Mouse (Mus musculus): ENCODE results near the gene Rbl1. TPM values are rescaled to one million over a fixed set of nuclear protein-coding genes. Genes with fewer than 3 reads are reported as not detected.
"Not testable (repeated sequence)": the region's sequence is repeated elsewhere in the genome, so short reads cannot be mapped to it uniquely, and the experiment has no call there.

The Rbl1 gene
- polyA plus RNA-seq (2015; fragmentation: Nextera tagmentation; extraction: Ambion mirVana) = 9.1 and 10.2 TPM in 2 replicates

- ATAC-seq (ENCODE audit: low FRiP score, low TSS enrichment) (peak; percentile 88), DNase-seq (ENCODE audit: low spot score) (peak; percentile 91)
- Histone ChIP-seq H3K4me2 (replicated peaks; ENCODE audit: low read depth) (peak within 1 kb of the TSS; percentile 84), H3K4me3 (ENCODE audit: low read depth, low read length) (peak within 1 kb of the TSS; percentile 83), H3K9me3 (ENCODE audit: control insufficient read depth, low read length) (no peaks in the 10 kb centered on the region), H3K27ac (replicated peaks) (peak within 1 kb of the TSS; percentile 93), H3K9ac (ENCODE audit: low read length) (peak within 1 kb of the TSS; percentile 89), H3K4me1 (replicated peaks; ENCODE audit: control insufficient read depth, insufficient read depth) (no peaks in the 10 kb centered on the region), H3K36me3 (ENCODE audit: control insufficient read depth, insufficient read depth, low read length) (no peaks in the 10 kb centered on the region), H3K27me3 (ENCODE audit: control insufficient read depth, insufficient read depth, low read length) (no peaks in the 10 kb centered on the region)
- under 1% methylated on average over 70 of the region's 73 CpGs for WGBS
- no peak for TF ChIP-seq EP300 (optimal IDR thresholded peaks at IDR 0.05)
- TF ChIP-seq CTCF (IDR thresholded peaks at IDR 0.05; ENCODE audit: low read depth) = peak; percentile 50
These were observed at the start of gene Rbl1 for GRCm38 (mm10) chr2:157204366-157205218. Gene Rbl1 (minus strand): TSS chr2:157204534.

GRCm38 (mm10) chr2:157248111-157248510 lies 43.8 kb upstream of the Rbl1 start:
- Histone ChIP-seq H3K4me3 (ENCODE audit: low read depth, low read length) (no peak overlapping the region), H3K9ac (ENCODE audit: low read length) (no peak overlapping the region), H3K36me3 (ENCODE audit: control insufficient read depth, insufficient read depth, low read length) (no peaks in the 10 kb centered on the region), H3K27ac (replicated peaks) (no peak overlapping the region), H3K4me1 (replicated peaks; ENCODE audit: control insufficient read depth, insufficient read depth) (no peaks in the 10 kb centered on the region), H3K9me3 (ENCODE audit: control insufficient read depth, low read length) (no peaks in the 10 kb centered on the region), H3K4me2 (replicated peaks; ENCODE audit: low read depth) (no peak overlapping the region), H3K27me3 (ENCODE audit: control insufficient read depth, insufficient read depth, low read length) (no peaks in the 10 kb centered on the region)
- DNase-seq (ENCODE audit: low spot score) = no peak
- no peak for ATAC-seq (ENCODE audit: low FRiP score, low TSS enrichment)
- no peak for TF ChIP-seq EP300 (optimal IDR thresholded peaks at IDR 0.05)
- TF ChIP-seq CTCF (IDR thresholded peaks at IDR 0.05; ENCODE audit: low read depth) = no peak

GRCm38 (mm10) chr2:157245603-157246002 lies 41.3 kb upstream of the Rbl1 start:
- Histone ChIP-seq H3K27me3 (ENCODE audit: control insufficient read depth, insufficient read depth, low read length) (no peaks in the 10 kb centered on the region), H3K9ac (ENCODE audit: low read length) (no peak overlapping the region), H3K27ac (replicated peaks) (no peak overlapping the region), H3K4me1 (replicated peaks; ENCODE audit: control insufficient read depth, insufficient read depth) (no peaks in the 10 kb centered on the region), H3K4me3 (ENCODE audit: low read depth, low read length) (no peak overlapping the region), H3K4me2 (replicated peaks; ENCODE audit: low read depth) (no peak overlapping the region), H3K36me3 (ENCODE audit: control insufficient read depth, insufficient read depth, low read length) (no peaks in the 10 kb centered on the region), H3K9me3 (ENCODE audit: control insufficient read depth, low read length) (no peaks in the 10 kb centered on the region)
- TF ChIP-seq CTCF (IDR thresholded peaks at IDR 0.05; ENCODE audit: low read depth) = no peak
- no peak for TF ChIP-seq EP300 (optimal IDR thresholded peaks at IDR 0.05)
- ATAC-seq (ENCODE audit: low FRiP score, low TSS enrichment) = no peak
- no peak for DNase-seq (ENCODE audit: low spot score)
- 77% methylated on average over 2 of the region's 2 CpGs for WGBS

- Histone ChIP-seq H3K9me3 (ENCODE audit: control insufficient read depth, low read length) (no peaks in the 10 kb centered on the region), H3K27ac (replicated peaks) (no peak overlapping the region), H3K9ac (ENCODE audit: low read length) (no peak overlapping the region), H3K4me1 (replicated peaks; ENCODE audit: control insufficient read depth, insufficient read depth) (no peaks in the 10 kb centered on the region), H3K27me3 (ENCODE audit: control insufficient read depth, insufficient read depth, low read length) (no peaks in the 10 kb centered on the region), H3K4me2 (replicated peaks; ENCODE audit: low read depth) (no peak overlapping the region), H3K4me3 (ENCODE audit: low read depth, low read length) (no peak overlapping the region), H3K36me3 (ENCODE audit: control insufficient read depth, insufficient read depth, low read length) (no peaks in the 10 kb centered on the region)
- WGBS = 28% methylated on average over 5 of the region's 5 CpGs
- TF ChIP-seq EP300 (optimal IDR thresholded peaks at IDR 0.05) (no peak), CTCF (IDR thresholded peaks at IDR 0.05; ENCODE audit: low read depth) (no peak)
- DNase-seq (ENCODE audit: low spot score) (no peak), ATAC-seq (ENCODE audit: low FRiP score, low TSS enrichment) (no peak)
These were observed 40.7 kb upstream of the Rbl1 start for GRCm38 (mm10) chr2:157245001-157245400.

- no peaks in the 10 kb centered on the region for H3K4me1 ChIP-seq (replicated peaks; ENCODE audit: control insufficient read depth, insufficient read depth)
- no peaks in the 10 kb centered on the region for H3K36me3 ChIP-seq (ENCODE audit: control insufficient read depth, insufficient read depth, low read length)
- H3K27me3 ChIP-seq (ENCODE audit: control insufficient read depth, insufficient read depth, low read length) = no peaks in the 10 kb centered on the region
- no peak overlapping the region for H3K4me3 ChIP-seq (ENCODE audit: low read depth, low read length)
- no peak overlapping the region for H3K4me2 ChIP-seq (replicated peaks; ENCODE audit: low read depth)
- DNase-seq (ENCODE audit: low spot score) (no peak), ATAC-seq (ENCODE audit: low FRiP score, low TSS enrichment) (no peak)
- H3K9ac ChIP-seq (ENCODE audit: low read length) = no peak overlapping the region
- no peaks in the 10 kb centered on the region for H3K9me3 ChIP-seq (ENCODE audit: control insufficient read depth, low read length)
- TF ChIP-seq EP300 (optimal IDR thresholded peaks at IDR 0.05) = no peak
- no peak for TF ChIP-seq CTCF (IDR thresholded peaks at IDR 0.05; ENCODE audit: low read depth)
- H3K27ac ChIP-seq (replicated peaks) = no peak overlapping the region
- WGBS = 93% methylated on average over 8 of the region's 8 CpGs
These were observed 31.6 kb upstream of the Rbl1 start for GRCm38 (mm10) chr2:157235946-157236345.

- H3K9ac ChIP-seq (ENCODE audit: low read length); H3K4me2 ChIP-seq (replicated peaks; ENCODE audit: low read depth); H3K4me3 ChIP-seq (ENCODE audit: low read depth, low read length); H3K4me1 ChIP-seq (replicated peaks; ENCODE audit: control insufficient read depth, insufficient read depth); H3K36me3 ChIP-seq (ENCODE audit: control insufficient read depth, insufficient read depth, low read length); ATAC-seq (ENCODE audit: low FRiP score, low TSS enrichment); H3K27me3 ChIP-seq (ENCODE audit: control insufficient read depth, insufficient read depth, low read length); DNase-seq (ENCODE audit: low spot score); H3K9me3 ChIP-seq (ENCODE audit: control insufficient read depth, low read length); H3K27ac ChIP-seq (replicated peaks): not testable (repeated sequence)
- 95% methylated on average over 3 of the region's 3 CpGs for WGBS
These were observed 17.6 kb upstream of the Rbl1 start for GRCm38 (mm10) chr2:157221916-157222315.

Data from stomach, postnatal 0 days (tissue).